Mouse (Mus musculus) left cerebral cortex, adult 9 months (tissue): ENCODE data around the gene Hcar2.
A peak's percentile ranks its signal among the peaks of the same experiment; 100 is the strongest.

ENCODE experiments used
- DNase-seq, 2 experiments: peaks; one replicate each; pipeline ENCODE4 v3.0.0; 2022; ENCODE audit warnings: low spot score in 2 of 2

Gene Hcar2

DNA sequence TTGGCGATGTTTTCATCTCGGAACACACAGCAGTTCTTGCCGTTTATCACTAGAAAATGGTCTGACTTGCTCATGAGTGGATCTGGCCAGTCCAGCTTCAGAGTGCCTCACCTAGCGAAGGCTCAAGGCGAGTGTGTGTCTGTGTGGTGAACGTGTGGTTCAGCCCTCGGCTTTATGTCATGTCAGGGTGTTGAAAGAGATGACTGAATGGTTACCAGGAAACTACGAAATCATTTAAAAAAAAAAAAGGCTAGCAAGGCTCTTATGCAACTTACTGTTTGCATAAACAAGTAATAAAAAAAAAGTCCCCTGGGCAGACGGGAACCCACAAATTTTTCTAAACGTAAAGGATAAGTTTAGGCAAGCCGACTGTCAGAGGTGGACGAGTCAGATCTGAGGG, at the start of gene Hcar2:
Hcar2 (minus strand) TSS at position 135 of the 400 bp plus-strand sequence.
- DNase-seq, result no peak

DNA sequence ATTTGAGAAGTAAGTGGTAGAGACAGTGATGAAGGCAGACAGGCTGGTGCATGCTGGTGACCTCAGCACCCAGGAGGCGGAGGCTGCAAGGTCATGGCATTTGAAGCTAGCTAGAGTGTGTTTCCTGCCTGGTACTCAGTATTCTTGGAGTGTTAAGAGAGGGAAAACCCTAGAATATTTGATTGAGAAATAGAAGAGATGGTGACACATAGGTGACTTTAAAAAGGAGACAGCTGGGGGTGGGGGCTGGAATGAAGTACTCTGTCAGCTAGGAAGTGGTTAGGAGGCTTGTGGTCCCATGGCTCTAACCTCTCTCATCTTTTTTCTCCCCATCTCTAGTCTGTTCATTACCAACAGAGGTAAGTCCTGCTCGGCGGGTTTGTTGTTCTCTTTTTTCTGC, 49.6 kb upstream of the Hcar2 start:
- no peak for DNase-seq

DNA sequence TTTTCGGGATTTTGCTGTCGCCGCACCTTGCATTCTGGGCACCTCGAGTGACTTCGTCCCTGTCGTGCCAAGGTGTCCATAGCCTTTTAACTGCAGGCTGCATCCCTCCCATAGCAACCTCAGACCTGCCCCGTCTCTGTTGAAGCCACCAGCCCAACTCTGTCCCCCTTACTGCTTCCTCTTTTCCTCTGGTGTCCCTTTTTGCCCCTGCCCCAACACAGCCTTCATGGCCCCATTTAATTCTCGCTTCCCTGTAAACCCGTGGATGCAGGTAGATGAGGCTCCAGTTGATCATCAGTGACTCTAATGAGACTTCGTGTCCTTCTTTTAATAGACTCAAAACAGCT, 42.3 kb upstream of the Hcar2 start:
- DNase-seq, result no peak

DNA sequence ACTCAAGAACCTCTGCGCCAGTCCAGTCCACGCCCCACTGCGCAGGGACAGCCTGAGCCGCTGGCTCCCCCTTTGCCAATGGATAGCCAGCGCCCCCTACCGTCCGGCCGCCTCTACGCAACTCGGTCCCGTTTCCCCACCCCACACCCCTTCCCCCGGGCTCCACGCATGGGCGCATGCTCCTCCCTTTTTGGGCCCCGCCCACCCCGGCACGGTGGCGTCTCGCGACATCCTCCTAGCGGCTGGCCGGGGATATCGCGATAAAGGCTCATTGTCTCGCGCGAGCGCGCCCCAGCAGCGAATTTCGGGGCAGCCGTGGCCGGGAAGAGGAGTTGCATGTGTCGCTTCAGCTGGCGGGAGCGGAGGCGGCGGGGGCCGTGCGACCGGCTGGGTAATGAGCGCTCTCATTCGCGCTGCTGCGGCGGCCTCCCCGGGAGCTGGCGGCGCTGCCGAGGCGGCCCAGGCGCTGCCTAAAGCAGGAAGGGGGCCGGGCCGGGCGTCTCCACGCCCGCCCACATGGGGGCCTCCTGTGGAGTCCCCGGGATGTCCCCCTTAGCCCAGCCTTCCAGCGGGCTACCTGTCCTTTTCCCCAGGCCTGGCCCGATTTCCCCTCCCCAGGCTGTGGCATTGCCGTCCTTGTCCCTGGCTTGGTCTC, 41.8 kb upstream of the Hcar2 start, which contains the start of gene Denr:
Denr (plus strand) TSS at position 200 of the 655 bp plus-strand sequence.
- DNase-seq, result peak; percentile 90 to 98

DNA sequence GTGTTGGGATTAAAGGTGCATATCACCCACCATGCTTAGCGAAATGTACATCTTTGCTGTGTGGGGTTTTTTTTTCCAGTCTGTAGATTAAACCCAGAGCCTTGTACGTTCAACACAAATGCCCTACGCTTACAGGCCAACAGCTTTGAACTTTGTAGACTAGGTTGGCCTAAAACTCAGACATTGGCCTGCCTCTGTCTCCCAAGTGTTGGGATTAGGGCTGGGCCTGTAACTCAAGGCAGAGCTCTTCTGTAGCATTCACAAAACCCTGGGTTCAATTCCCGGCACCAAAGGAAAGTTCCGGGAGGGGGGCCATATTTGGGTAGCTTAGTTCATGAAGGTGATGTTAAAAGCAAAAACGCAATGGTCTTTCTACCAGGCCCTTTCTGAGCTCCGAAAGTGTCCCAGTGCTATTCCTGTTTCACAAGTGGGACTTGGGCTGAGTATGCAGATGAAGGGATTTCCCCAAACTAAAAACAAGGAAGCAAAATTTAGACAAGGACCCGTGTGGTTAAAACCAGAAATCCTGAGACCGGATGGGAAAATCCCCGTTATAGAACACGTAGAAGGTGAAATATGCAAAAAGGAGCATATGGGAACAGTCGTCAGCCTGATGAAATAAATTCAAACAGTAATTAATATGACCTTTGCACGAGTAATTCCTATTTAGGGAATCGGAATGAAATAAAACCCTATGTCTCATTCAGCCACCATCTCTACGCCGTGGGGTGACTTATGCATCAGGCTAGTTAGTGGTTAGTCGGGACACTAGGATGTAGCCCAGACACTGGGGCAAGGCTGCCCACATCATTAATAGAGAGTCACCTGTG, 41.1 kb upstream of the Hcar2 start:
- no peak for DNase-seq

DNA sequence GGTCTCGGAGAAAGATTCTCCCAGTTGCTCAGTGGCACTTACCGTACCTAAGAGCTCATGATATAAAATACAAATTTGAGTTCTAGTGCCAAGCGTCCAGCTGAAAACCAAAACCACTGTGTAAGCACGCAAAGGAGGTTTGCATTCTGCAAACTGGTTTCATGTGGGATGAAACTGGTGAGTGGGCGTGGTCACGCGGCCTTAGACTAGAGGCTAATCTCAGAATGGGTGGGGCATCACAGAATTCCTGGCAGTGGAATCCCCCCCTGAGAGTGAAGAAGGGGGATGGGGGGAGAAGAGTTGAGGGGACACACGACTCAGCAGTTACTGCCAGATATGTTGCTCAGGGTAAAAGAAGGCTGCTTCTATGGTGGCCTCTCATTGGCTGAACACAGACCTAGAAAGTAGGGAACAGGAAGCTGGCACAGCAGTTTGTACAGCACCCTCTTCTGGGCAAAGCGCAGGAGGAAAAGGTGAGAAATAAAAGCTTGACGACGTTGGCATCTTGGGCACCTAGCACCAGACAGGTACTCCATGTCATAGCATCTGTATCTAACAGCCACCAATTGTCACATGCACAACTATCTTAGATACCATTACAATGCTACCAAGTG, 38.9 kb upstream of the Hcar2 start:
- no peak for DNase-seq

DNA sequence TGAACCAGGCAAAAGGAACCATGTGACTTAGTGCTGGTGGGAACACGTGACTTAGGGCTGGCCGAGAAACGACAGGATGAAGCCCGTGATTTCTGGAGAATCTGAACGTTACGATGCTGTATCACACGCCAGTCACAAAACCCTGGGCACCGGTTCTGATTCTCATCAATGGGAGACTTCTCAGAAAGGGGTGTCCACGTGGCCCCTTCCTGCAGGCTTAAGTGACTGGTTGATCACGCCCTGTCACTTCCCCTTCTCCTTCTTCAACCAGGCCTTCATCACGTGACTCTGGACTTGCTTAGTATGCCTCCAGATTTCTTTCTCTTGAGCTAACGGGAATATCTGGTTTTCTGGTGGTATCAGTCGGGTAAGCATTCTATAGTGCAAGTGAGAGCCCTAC, 32.1 kb upstream of the Hcar2 start:
- DNase-seq, result peak in 1 of 2 experiments; percentile 41

DNA sequence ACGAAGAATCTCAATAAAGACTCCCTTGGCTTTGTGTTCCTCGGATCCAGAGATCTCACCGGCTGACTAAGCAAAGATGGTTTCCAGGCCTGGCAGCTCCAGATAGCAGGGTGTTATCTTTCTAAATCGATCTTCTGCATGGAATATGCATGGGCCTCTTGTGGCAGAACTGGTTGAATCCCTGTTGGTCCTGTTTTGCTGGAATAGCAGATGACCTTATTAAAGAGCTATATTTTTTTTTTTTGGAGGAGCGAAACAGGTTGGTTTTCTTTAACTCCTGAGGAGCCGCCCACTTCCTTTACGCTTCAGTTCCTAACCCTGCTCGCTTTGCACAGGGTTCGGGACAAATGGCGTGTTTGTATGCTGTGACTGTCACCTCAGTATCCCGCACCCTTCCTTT, 31.1 kb upstream of the Hcar2 start:
- DNase-seq, result no peak

DNA sequence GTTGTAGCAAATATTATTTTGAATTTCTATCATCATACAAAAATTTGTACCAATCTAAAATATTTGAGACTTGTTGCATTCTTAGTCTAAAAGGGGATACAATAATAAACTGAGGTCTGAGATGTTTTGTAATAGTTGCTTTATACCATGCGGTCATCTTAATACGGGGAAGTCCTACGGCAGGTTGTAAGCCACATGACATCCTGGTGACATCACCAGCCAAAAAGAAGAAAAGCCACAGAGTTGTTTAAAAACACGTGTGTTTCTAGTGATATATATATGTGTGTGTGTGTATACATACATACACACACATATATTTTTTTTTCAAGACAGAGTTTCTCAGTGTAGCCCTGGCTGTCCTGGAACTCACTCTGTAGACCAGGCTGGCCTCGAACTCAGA, 28.2 kb upstream of the Hcar2 start:
- no peak for DNase-seq

DNA sequence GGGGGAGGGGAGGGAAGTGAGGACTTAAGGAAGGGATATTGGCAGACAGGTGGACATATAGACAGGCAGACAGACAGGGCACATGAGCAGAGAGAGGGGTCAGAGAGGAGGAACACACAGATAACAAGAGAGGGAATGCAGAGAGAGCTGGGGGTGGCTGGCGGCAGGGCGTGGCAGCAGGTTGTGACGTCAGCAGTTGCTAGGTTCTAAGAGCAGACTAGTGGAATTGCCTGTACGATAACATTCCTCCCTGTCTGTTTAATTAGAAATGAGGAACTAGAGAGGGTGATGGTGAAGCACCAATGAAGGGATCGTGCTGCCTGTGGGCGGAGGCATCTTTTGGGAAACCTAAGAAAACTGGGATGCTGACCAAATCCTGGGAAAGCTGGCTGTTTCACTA, 26.4 kb upstream of the Hcar2 start:
- peak in 1 of 2 experiments; percentile 34 for DNase-seq

DNA sequence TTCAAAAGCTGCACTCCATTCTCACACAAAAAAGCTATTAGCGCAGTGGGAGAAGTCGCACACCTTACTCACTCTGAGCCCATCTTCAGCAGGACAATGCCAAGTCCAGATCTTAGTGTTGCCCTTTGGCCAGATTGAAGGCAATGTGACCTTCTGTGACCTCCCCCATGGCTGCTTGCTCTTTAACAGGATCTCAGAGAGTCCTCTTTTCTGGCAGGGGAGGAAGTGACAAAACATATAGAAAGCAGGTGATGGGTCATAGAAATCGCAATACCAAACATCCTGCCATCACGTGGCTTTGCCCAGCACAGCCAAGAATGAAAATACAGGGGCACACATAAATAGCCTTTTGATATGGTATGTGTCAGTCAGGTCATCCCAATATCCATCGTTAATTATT, 25.7 kb upstream of the Hcar2 start:
- no peak for DNase-seq

DNA sequence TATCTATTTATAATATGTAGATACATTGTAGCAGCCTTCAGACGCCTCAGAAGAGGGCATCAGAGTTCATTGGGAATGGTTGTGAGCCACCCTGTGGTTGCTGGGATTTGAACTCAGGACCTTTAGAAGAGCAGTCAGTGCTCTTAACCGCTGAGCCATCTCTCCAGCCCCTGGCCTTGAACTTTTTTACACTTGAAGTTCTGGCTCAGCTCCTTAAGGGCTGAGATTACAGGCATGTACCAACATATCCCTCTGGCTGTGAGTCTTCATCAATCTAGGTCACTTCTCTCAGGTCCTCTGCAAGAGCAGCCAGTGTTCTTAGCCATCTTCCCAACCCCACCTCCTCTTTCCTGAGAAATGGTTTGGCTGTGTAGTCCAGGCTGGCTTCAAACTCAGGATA, 25.0 kb upstream of the Hcar2 start:
- no peak for DNase-seq

DNA sequence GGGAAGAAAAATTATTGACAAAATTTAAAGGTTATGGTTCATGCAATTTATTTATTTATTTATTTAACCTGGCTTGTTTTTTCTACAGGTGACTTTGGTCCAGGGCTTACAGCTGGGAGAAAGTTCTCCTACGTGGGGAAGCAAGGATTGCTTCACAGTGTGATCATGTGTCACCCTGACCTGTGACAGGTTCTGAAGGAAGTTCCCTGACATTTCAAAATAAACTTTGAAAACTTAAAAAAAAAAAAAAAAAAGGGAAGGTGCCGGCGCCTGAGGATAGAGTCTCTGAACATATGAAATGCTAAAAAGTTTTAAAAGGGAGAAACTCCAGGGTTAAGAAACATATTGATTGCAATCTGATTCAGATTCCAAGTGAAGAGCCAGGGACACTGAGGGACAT, 21.1 kb upstream of the Hcar2 start:
- no peak for DNase-seq

DNA sequence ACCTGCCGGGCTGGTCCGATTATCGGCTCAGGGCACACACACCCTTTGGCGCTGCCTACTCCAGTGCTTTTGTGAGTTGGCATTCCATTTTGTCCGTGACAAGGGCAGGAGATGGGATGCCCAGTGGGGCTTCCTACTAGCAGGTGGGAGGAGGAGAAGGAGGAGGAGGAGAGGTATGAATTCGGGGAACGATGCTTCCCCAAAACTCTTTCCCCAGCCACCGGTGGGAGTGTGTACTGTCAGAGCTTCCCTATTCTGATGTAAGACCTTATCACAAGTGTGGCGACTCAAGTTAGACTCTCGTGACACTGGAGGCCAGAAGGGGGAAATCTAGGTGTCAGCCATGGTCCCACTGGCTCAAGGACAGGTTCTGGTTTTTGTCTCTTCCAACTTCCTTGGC, 19.0 kb upstream of the Hcar2 start:
- DNase-seq, result no peak

DNA sequence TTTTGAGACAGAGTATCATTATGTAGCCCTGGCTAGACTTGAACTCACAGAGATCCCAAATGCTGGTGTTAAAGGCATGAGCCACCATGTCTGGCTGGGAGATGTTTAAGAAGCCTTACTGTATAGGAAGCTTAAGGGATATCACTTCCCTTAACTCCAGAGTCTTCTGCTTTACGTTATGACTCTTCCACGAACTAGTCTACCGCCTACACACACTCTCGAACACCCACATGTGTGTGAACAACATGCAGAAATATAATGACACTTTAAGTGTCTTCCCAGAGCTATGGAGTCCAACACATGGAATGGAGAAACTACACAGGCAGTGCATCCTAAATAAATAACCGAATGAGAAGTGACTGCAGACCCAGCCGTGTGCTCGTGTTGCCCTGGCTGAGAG, 18.6 kb upstream of the Hcar2 start:
- no peak for DNase-seq

DNA sequence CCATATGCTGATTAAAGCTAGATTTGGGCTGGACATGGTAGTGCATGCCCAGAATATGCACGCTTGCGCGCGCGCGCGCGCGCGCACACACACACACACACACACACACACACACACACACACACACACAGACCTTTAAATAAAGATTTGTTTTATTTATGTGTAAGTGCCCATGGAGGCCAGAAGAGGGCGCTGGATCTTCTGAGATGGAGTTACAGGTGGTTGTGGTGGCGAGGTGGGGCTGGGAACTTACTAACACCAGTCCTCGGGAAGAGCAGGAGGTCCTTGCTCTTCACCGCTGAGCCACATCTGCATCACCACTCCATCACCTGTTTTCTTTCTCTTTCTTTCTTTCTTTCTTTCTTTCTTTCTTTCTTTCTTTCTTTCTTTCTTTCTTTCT, 15.5 kb upstream of the Hcar2 start:
- no peak for DNase-seq

DNA sequence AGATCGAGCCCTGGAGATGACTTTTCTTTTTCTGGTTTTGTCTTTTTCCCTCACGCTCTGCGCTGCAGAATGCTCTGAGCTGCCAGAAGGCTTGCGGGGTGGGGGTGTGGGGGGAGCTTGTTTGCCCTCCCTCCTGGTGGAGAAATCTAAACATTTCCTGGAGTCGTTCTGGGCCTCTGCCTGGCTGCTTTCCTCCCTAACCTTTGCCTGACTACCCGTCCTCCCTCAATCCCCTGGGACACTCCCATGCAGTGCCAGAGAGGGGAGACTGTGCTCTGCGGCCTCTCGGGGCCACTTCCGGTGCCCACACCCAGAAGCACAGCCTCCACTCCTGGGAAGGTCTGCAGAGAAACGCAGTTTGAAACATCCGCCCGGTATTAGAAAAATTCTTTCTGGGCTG, 14.6 kb upstream of the Hcar2 start, which contains the start of gene Hcar1:
Hcar1 (minus strand) TSS at position 93 of the 400 bp plus-strand sequence.
- DNase-seq, result no peak

DNA sequence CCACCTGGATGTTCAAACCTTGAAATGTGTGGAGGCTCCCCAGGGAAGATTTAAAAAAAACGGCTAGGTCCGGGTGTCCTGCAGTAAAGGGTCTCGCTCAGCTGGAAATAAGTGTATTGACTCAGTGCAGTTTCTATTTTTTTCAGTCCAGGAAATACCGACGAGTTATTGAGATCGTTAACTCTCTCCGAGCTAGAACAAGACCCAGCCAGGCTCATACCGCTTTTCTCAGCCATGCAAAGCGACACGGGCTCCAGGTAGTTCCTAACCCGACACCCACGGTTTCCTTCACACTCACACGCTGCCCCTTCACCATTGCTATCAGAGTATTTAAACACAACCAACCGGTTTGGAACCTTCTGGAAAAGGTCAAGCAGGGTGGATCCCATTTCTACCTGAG, 12.8 kb upstream of the Hcar2 start:
- DNase-seq, result no peak

DNA sequence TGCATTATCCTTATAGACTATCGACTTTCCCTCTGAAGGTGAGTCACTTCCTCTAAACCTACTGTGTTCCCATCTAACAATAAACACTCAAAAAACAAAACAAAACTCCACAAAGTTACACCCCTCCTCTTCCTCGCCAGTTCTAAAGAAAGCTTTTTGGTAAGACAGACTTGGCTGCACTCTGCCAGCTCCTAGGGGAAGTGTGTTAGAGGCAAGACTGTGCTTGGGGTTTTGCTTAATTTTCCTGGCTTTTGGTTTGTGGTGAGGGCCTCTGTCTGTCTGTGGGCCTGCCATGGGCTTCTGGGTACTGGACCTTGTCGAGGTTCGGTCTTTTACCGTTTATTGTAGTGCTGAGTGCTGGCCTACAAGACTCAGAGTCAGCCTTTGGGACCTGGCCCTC, 8.9 kb upstream of the Hcar2 start:
- no peak for DNase-seq

DNA sequence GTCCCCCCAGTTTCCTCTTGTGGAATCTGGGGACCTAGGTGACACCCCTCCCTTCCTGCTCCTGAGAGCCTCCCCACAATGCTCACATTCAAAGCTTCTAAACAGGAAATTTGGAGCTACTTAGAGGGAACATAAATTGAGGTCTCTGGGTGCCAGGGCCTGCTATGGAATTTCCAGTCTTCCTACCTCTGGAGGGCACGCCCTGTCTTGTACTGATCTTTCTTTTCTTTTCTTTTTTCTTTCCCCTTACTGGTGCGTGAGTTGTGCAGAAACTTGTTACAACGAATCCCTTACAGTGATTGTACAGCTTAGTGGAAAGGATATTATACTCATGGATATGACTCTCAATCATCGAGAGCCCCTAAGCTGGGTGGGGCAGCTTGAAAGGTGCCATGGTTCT, 4.3 kb upstream of the Hcar2 start:
- DNase-seq, result no peak

DNA sequence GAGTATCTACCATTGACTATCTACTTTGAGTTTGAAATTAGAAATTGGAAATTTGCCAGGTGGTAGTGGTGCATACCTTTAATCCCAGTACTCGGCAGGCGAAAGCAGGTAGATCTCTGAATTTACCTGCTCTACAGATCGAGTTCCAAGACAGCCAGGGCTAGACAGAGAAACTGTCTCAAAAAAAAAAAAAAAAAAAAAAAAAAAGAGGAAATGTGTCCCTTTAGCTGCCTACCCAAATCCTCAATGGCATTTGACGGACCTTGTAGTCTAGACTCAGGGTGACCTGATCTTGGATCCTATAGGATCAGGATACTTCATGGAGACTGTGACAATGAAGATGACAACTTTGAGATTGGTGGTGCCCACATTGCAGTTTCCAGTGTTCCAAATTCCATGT, 1.2 kb upstream of the Hcar2 start:
- DNase-seq, result no peak

DNA sequence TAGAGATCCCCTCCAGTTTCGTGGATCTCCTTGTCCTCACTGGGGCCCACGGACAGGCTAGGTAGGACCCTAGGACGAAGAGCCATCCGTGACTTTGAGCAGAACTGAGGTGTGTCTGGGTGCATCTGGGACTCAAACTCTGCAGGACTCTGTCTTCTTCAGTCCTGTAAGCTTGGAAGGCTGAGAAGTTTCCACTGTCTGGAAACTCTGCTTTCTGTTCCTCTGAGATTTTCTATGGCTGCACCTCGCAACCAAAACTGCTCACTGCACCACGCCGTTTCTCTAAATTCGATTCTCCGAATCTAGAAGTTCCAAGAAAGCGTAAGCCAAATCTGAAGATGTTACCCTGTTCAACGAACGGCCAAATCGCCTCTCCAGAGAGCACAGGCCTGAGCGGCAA, 1.4 kb downstream of the Hcar2 start:
- no peak for DNase-seq
